Mouse (Mus musculus) bone marrow, adult 2 months (tissue): ENCODE measurements around the gene Paf1. TPM values are rescaled to one million over a fixed set of nuclear protein-coding genes. Genes with fewer than 3 reads are reported as not detected.

Source experiments
- H3K27ac ChIP-seq: fragments of 200-500 bp; 2 replicates; pipeline ENCODE4 v1.5.1; 2012; ENCODE audit warnings: low read depth, mild to moderate bottlenecking, control low read depth, inconsistent platforms, low read length; ENCODE audit not compliant: control insufficient read depth, poor library complexity, insufficient read depth
- H3K4me1 ChIP-seq: fragments of 200-500 bp; 2 replicates; pipeline ENCODE4 v1.6.1; 2011; ENCODE audit warnings: low read length; ENCODE audit not compliant: control insufficient read depth, insufficient read depth
- H3K4me3 ChIP-seq: fragments of 200-500 bp; replicated peaks from 2 replicates; pipeline ENCODE3; 2011; ENCODE audit warnings: mild to moderate bottlenecking, low read depth, low read length, control low read depth; ENCODE audit not compliant: control insufficient read depth
- CTCF ChIP-seq: fragments of 200-500 bp; IDR thresholded peaks from 2 replicates; pipeline ENCODE4 v1.5.1; 2011; ENCODE audit warnings: low read length, control low read depth; ENCODE audit not compliant: control insufficient read depth, insufficient read depth
- POLR2A ChIP-seq: fragments of 200-500 bp; IDR thresholded peaks from 2 replicates; pipeline ENCODE4 v1.6.1; 2011; ENCODE audit warnings: low read depth, mild to moderate bottlenecking, control low read depth, low read length, borderline replicate concordance; ENCODE audit not compliant: control insufficient read depth
- WGBS: fragments of 180-500 bp; shearing (Covaris S2); methylation state at CpG from one replicate; pipeline ENCODE4 v1.1.7; 2018; 5-methylcytosine and 5-hydroxymethylcytosine counted together
- polyA plus RNA-seq: library from polyadenylated mRNA; stranded (reverse); fragments of >200 nt; gene quantifications from 2 replicates; pipeline ENCODE4 v1.2.4, GENCODE M21; 2011; ENCODE audit warnings: low replicate concordance; ENCODE audit not compliant: missing spikeins, insufficient read depth, insufficient read length

The Paf1 gene
- polyA plus RNA-seq, 1 experiment = 209 TPM

- H3K4me3 ChIP-seq = no peak overlapping the region
- no peak overlapping the region for H3K27ac ChIP-seq
- 88% methylated on average over 20 of the region's 20 CpGs for WGBS
- H3K4me1 ChIP-seq = no peaks in the 10 kb centered on the region; the same call in 1 of the 2 replicates
- no peak for TF ChIP-seq CTCF
- TF ChIP-seq POLR2A = no peak
These were observed 31.0 kb upstream of the Paf1 start for GRCm38 (mm10) chr7:28361647-28362341.

DNA sequence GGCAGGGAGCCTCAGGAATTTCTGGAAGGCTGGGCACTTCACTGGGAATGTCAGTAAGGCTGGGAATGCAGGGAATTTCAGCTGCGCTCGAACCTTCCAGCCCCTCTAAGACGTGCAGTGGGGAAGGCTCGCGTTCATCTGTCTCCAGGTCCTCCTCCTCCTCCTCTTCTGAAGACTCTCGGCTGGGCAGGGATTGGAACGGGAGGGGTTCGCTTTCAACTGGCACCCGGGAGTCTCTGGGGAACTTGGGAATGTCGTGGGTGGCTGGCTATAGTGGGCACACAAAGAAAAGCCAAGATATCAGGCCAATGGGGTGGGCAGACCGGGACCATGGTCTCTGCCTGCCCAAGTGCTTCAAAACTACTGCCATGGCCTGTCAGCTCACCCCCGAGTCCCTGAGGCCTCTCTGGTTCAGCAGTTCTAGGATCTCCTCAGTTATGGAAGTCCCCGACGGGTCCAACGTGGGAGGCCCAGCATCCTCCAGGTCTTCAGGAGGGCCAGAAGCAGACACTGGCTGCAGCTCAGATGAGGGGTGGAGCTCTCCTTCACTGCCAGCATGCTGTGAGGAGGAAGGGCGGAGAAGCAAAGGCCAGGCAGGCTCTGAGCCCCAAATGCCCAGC lies 30.2 kb upstream of the Paf1 start:
- TF ChIP-seq CTCF (no peak), POLR2A (no peak)
- Histone ChIP-seq H3K27ac (no peak overlapping the region), H3K4me1 (no peaks in the 10 kb centered on the region; the same call in 1 of the 2 replicates), H3K4me3 (no peak overlapping the region)
- WGBS = 86% methylated on average over 16 of the region's 16 CpGs

DNA sequence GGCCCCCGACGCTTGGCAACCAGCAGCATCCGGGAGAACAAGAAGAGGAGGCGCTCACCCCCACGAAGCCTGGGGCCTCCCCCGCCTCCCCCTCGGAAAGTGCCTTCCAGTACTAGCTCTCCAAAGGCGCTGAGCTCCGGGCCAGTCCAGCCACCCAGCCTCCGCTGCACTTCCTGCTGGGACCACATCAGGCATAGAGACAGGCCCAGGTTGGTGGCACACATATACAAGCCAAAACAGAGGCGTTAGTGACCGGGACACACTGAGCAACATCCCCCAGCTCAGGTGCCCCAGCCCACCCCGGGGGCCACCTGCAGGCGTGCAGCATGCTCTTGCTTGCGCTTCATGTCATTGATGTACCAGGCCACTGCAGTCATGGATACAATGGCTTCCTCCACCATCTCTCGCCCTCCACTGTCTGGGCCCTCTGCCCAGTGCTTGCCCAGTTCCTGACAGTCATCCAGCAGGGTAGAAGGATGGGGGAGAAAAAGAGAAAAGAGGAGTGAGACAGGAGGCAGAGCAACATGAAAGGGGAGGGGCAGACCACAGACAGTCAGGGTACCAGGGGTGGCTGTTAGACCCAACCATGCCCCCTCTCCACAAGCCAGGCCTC lies 25.0 kb upstream of the Paf1 start:
- WGBS = 87% methylated on average over 16 of the region's 16 CpGs
- no peak overlapping the region for H3K4me3 ChIP-seq
- H3K27ac ChIP-seq = no peak overlapping the region
- H3K4me1 ChIP-seq = peaks cover 1% of the 10 kb centered on the region; the same call in 1 of the 2 replicates
- TF ChIP-seq CTCF = no peak
- no peak for TF ChIP-seq POLR2A

- Histone ChIP-seq H3K27ac (no peak overlapping the region), H3K4me1 (peaks cover 1% of the 10 kb centered on the region; the same call in 1 of the 2 replicates), H3K4me3 (no peak overlapping the region)
- WGBS = 86% methylated on average over 16 of the region's 16 CpGs
- no peak for TF ChIP-seq CTCF
- no peak; the same call in 1 of the 2 replicates for TF ChIP-seq POLR2A
These were observed 24.4 kb upstream of the Paf1 start for GRCm38 (mm10) chr7:28368276-28368920.

DNA sequence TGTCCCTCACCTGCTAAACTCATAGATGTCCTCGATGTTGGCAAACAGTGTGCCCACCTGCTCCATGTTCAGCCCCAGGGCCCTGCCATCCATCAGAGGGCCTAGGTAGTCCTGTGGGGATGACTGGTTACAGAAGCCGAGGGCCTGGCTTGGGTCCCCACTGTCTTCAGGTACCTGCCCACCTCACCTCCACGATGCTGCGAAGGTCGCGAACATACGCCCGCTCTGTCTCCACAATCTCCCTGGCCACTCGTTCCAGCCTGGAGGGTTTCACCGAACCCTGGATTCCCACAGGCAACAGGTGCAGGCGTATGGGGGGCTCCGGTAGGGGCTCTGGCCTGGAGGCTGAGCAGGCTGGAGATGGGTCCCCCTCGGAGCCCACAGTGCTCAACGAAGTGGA lies 22.7 kb upstream of the Paf1 start:
- Histone ChIP-seq H3K4me3 (no peak overlapping the region), H3K27ac (no peak overlapping the region), H3K4me1 (peaks cover 1% of the 10 kb centered on the region; the same call in 1 of the 2 replicates)
- TF ChIP-seq POLR2A (no peak), CTCF (no peak)
- WGBS = 89% methylated on average over 14 of the region's 14 CpGs

DNA sequence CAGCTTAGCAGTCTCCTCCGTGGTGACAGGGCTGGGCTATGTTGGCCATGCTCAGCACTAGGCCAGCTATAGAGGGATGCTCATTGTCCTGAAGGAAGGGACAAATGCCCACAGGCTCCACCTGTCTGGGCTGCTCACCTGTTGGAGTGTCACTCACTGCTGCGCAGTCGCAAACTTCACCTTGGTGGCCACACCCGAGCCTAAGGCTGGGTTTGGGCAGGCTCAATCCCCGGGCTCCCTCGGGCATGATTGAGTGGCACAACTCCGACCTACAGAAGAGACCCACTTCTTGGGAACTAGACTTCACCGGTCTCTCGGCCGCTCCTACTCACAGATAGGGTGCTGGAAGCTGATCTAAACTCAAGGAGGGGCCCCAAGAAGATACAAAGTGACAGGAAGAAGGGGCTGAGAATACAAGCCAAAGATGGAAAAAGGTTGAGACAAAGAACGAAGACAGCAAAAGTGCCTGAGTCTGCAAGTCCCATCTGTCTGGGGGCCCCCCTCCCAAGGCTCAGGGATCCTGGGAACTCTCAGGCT lies 21.7 kb upstream of the Paf1 start:
- Histone ChIP-seq H3K4me3 (peak overlapping the region; percentile 12), H3K27ac (no peak overlapping the region), H3K4me1 (peaks cover 1% of the 10 kb centered on the region; the same call in 1 of the 2 replicates)
- TF ChIP-seq CTCF (no peak), POLR2A (no peak)
- WGBS = 21% methylated on average over 11 of the region's 11 CpGs

- TF ChIP-seq POLR2A = no peak
- no peak for TF ChIP-seq CTCF
- WGBS = 2% methylated on average over 42 of the region's 43 CpGs
- peak overlapping the region; percentile 77; the same call in 1 of the 2 replicates for H3K27ac ChIP-seq
These were observed 21.2 kb upstream of the Paf1 start for GRCm38 (mm10) chr7:28371514-28371989.

More at GRCm38 (mm10) chr7:28371514-28371989, 21.2 kb upstream of the Paf1 start:
- Histone ChIP-seq H3K4me3 (peak overlapping the region; percentile 70), H3K4me1 (peaks cover 1% of the 10 kb centered on the region; the same call in 1 of the 2 replicates)
